Mouse (Mus musculus): ENCODE measurements around the gene Ap4b1. TPM values are rescaled to one million over a fixed set of nuclear protein-coding genes. Genes with fewer than 3 reads are reported as not detected.

Ap4b1 gene
- 20.1 and 25.4 TPM in 2 replicates for polyA plus RNA-seq (2014; fragmentation: Nextera tagmentation; extraction: Ambion mirVana)

- Histone ChIP-seq H3K27me3 (ENCODE audit: control insufficient read depth, insufficient read depth, low read length) (no peaks in the 10 kb centered on the region), H3K36me3 (ENCODE audit: control insufficient read depth, insufficient read depth, low read length) (peaks cover 20% of the 10 kb centered on the region), H3K9me3 (ENCODE audit: control insufficient read depth, low read length) (no peaks in the 10 kb centered on the region), H3K4me1 (ENCODE audit: control insufficient read depth, insufficient read depth, low read length) (peaks cover 13% of the 10 kb centered on the region), H3K27ac (replicated peaks; ENCODE audit: low read depth, low read length) (peak within 1 kb of the TSS; percentile 80), H3K4me2 (ENCODE audit: low read length) (peak within 1 kb of the TSS; percentile 70), H3K4me3 (replicated peaks; ENCODE audit: low read depth, low read length) (peak within 1 kb of the TSS; percentile 78), H3K9ac (replicated peaks; ENCODE audit: low read length) (peak within 1 kb of the TSS; percentile 67)
- ATAC-seq (ENCODE audit: low FRiP score, low TSS enrichment): peak; percentile 97
- under 1% methylated on average over 63 of the region's 70 CpGs for WGBS
- peak; percentile 98 for DNase-seq
Observed at GRCm38 (mm10) chr3:103808891-103809798, at the start of gene Ap4b1, which contains the start of the genes Dclre1b and Gm43064. Ap4b1 (plus strand) TSS chr3:103809520. Dclre1b (minus strand) TSS chr3:103809444. Gm43064 (plus strand) TSS chr3:103809573.

- H3K4me3 ChIP-seq (replicated peaks; ENCODE audit: low read depth, low read length): no peak overlapping the region
- no peak overlapping the region for H3K4me2 ChIP-seq (ENCODE audit: low read length)
- no peaks in the 10 kb centered on the region for H3K27me3 ChIP-seq (ENCODE audit: control insufficient read depth, insufficient read depth, low read length)
- DNase-seq (no peak), ATAC-seq (ENCODE audit: low FRiP score, low TSS enrichment) (no peak)
- H3K27ac ChIP-seq (replicated peaks; ENCODE audit: low read depth, low read length): no peak overlapping the region
- no peaks in the 10 kb centered on the region for H3K9me3 ChIP-seq (ENCODE audit: control insufficient read depth, low read length)
- H3K4me1 ChIP-seq (ENCODE audit: control insufficient read depth, insufficient read depth, low read length): no peaks in the 10 kb centered on the region
- no peak overlapping the region for H3K9ac ChIP-seq (replicated peaks; ENCODE audit: low read length)
- WGBS: 65% methylated on average over 3 of the region's 3 CpGs
- H3K36me3 ChIP-seq (ENCODE audit: control insufficient read depth, insufficient read depth, low read length): peaks cover 35% of the 10 kb centered on the region
Observed at GRCm38 (mm10) chr3:103766789-103767188, 42.5 kb upstream of the Ap4b1 start.

GRCm38 (mm10) chr3:103771531-103772130, 37.7 kb upstream of the Ap4b1 start:
- Histone ChIP-seq H3K4me1 (ENCODE audit: control insufficient read depth, insufficient read depth, low read length) (no peaks in the 10 kb centered on the region), H3K4me3 (replicated peaks; ENCODE audit: low read depth, low read length) (no peak overlapping the region), H3K36me3 (ENCODE audit: control insufficient read depth, insufficient read depth, low read length) (peaks cover 15% of the 10 kb centered on the region), H3K9ac (replicated peaks; ENCODE audit: low read length) (no peak overlapping the region), H3K9me3 (ENCODE audit: control insufficient read depth, low read length) (no peaks in the 10 kb centered on the region), H3K27me3 (ENCODE audit: control insufficient read depth, insufficient read depth, low read length) (no peaks in the 10 kb centered on the region), H3K4me2 (ENCODE audit: low read length) (no peak overlapping the region), H3K27ac (replicated peaks; ENCODE audit: low read depth, low read length) (no peak overlapping the region)
- DNase-seq (peak; percentile 13), ATAC-seq (ENCODE audit: low FRiP score, low TSS enrichment) (no peak)
- WGBS: 73% methylated on average over 9 of the region's 9 CpGs

- no peak overlapping the region for H3K4me2 ChIP-seq (ENCODE audit: low read length)
- no peak overlapping the region for H3K9ac ChIP-seq (replicated peaks; ENCODE audit: low read length)
- no peaks in the 10 kb centered on the region for H3K4me1 ChIP-seq (ENCODE audit: control insufficient read depth, insufficient read depth, low read length)
- no peak overlapping the region for H3K27ac ChIP-seq (replicated peaks; ENCODE audit: low read depth, low read length)
- no peaks in the 10 kb centered on the region for H3K27me3 ChIP-seq (ENCODE audit: control insufficient read depth, insufficient read depth, low read length)
- 84% methylated on average over 4 of the region's 4 CpGs for WGBS
- no peaks in the 10 kb centered on the region for H3K9me3 ChIP-seq (ENCODE audit: control insufficient read depth, low read length)
- ATAC-seq (ENCODE audit: low FRiP score, low TSS enrichment) (no peak), DNase-seq (no peak)
- H3K4me3 ChIP-seq (replicated peaks; ENCODE audit: low read depth, low read length): no peak overlapping the region
- H3K36me3 ChIP-seq (ENCODE audit: control insufficient read depth, insufficient read depth, low read length): peaks cover 26% of the 10 kb centered on the region
Observed at GRCm38 (mm10) chr3:103772846-103773245, 36.5 kb upstream of the Ap4b1 start.

GRCm38 (mm10) chr3:103773508-103773907, 35.8 kb upstream of the Ap4b1 start:
- H3K4me3 ChIP-seq (replicated peaks; ENCODE audit: low read depth, low read length): no peak overlapping the region
- no peak overlapping the region for H3K9ac ChIP-seq (replicated peaks; ENCODE audit: low read length)
- no peaks in the 10 kb centered on the region for H3K27me3 ChIP-seq (ENCODE audit: control insufficient read depth, insufficient read depth, low read length)
- peaks cover 21% of the 10 kb centered on the region for H3K36me3 ChIP-seq (ENCODE audit: control insufficient read depth, insufficient read depth, low read length)
- WGBS: 82% methylated on average over 3 of the region's 3 CpGs
- H3K4me1 ChIP-seq (ENCODE audit: control insufficient read depth, insufficient read depth, low read length): no peaks in the 10 kb centered on the region
- no peaks in the 10 kb centered on the region for H3K9me3 ChIP-seq (ENCODE audit: control insufficient read depth, low read length)
- no peak for DNase-seq
- H3K4me2 ChIP-seq (ENCODE audit: low read length): no peak overlapping the region
- no peak overlapping the region for H3K27ac ChIP-seq (replicated peaks; ENCODE audit: low read depth, low read length)
- no peak for ATAC-seq (ENCODE audit: low FRiP score, low TSS enrichment)

- Histone ChIP-seq H3K36me3 (ENCODE audit: control insufficient read depth, insufficient read depth, low read length) (peaks cover 18% of the 10 kb centered on the region), H3K27me3 (ENCODE audit: control insufficient read depth, insufficient read depth, low read length) (no peaks in the 10 kb centered on the region), H3K9me3 (ENCODE audit: control insufficient read depth, low read length) (no peaks in the 10 kb centered on the region), H3K4me3 (replicated peaks; ENCODE audit: low read depth, low read length) (no peak overlapping the region), H3K4me1 (ENCODE audit: control insufficient read depth, insufficient read depth, low read length) (no peaks in the 10 kb centered on the region), H3K9ac (replicated peaks; ENCODE audit: low read length) (no peak overlapping the region), H3K4me2 (ENCODE audit: low read length) (no peak overlapping the region), H3K27ac (replicated peaks; ENCODE audit: low read depth, low read length) (no peak overlapping the region)
- ATAC-seq (ENCODE audit: low FRiP score, low TSS enrichment): no peak
- WGBS: 85% methylated on average over 15 of the region's 15 CpGs
- DNase-seq: peak; percentile 8
Observed at GRCm38 (mm10) chr3:103774009-103774408, 35.3 kb upstream of the Ap4b1 start.

- Histone ChIP-seq H3K4me3 (replicated peaks; ENCODE audit: low read depth, low read length) (no peak overlapping the region), H3K27me3 (ENCODE audit: control insufficient read depth, insufficient read depth, low read length) (no peaks in the 10 kb centered on the region), H3K9ac (replicated peaks; ENCODE audit: low read length) (no peak overlapping the region), H3K27ac (replicated peaks; ENCODE audit: low read depth, low read length) (no peak overlapping the region), H3K9me3 (ENCODE audit: control insufficient read depth, low read length) (no peaks in the 10 kb centered on the region), H3K36me3 (ENCODE audit: control insufficient read depth, insufficient read depth, low read length) (peaks cover 18% of the 10 kb centered on the region), H3K4me1 (ENCODE audit: control insufficient read depth, insufficient read depth, low read length) (no peaks in the 10 kb centered on the region), H3K4me2 (ENCODE audit: low read length) (no peak overlapping the region)
- no peak for DNase-seq
- 91% methylated on average over 11 of the region's 11 CpGs for WGBS
- no peak for ATAC-seq (ENCODE audit: low FRiP score, low TSS enrichment)
Observed at GRCm38 (mm10) chr3:103777940-103778339, 31.4 kb upstream of the Ap4b1 start.

GRCm38 (mm10) chr3:103778660-103779059, 30.7 kb upstream of the Ap4b1 start:
- Histone ChIP-seq H3K9me3 (ENCODE audit: control insufficient read depth, low read length) (no peaks in the 10 kb centered on the region), H3K36me3 (ENCODE audit: control insufficient read depth, insufficient read depth, low read length) (peaks cover 16% of the 10 kb centered on the region), H3K4me3 (replicated peaks; ENCODE audit: low read depth, low read length) (no peak overlapping the region), H3K4me1 (ENCODE audit: control insufficient read depth, insufficient read depth, low read length) (no peaks in the 10 kb centered on the region), H3K27me3 (ENCODE audit: control insufficient read depth, insufficient read depth, low read length) (no peaks in the 10 kb centered on the region), H3K9ac (replicated peaks; ENCODE audit: low read length) (no peak overlapping the region), H3K27ac (replicated peaks; ENCODE audit: low read depth, low read length) (no peak overlapping the region), H3K4me2 (ENCODE audit: low read length) (no peak overlapping the region)
- no peak for DNase-seq
- 91% methylated on average over 6 of the region's 6 CpGs for WGBS
- ATAC-seq (ENCODE audit: low FRiP score, low TSS enrichment): no peak

Data from midbrain, embryonic 14.5 days (tissue).